Mouse (Mus musculus) heart, embryonic 15.5 days (tissue): ENCODE results near the gene Pef1. TPM values are rescaled to one million over a fixed set of nuclear protein-coding genes. Genes with fewer than 3 reads are reported as not detected.

Source experiments
- ATAC-seq: fragments of 200-750 bp; cut with Nextera tagmentation; replicated peaks from 2 replicates; pipeline ENCODE4 v1.8.0; 2017; ENCODE audit warnings: low read depth, moderate TSS enrichment; ENCODE audit not compliant: insufficient number of reproducible peaks, insufficient read depth, low FRiP score
- H3K27ac ChIP-seq: fragments of 300-500 bp; sonication (generic); 2 replicates; pipeline ENCODE4 v1.5.1; 2015; ENCODE audit warnings: mild to moderate bottlenecking, inconsistent platforms
- H3K27me3 ChIP-seq: fragments of 300-500 bp; sonication (generic); 2 replicates; pipeline ENCODE4 v1.6.1; 2015; ENCODE audit warnings: inconsistent platforms
- H3K36me3 ChIP-seq: fragments of 300-500 bp; sonication (generic); 2 replicates; pipeline ENCODE4 v1.6.1; 2015; ENCODE audit warnings: mild to moderate bottlenecking, inconsistent platforms
- H3K4me1 ChIP-seq: fragments of 300-500 bp; sonication (generic); replicated peaks from 2 replicates; pipeline ENCODE4 v1.6.1; 2015; ENCODE audit warnings: inconsistent platforms
- H3K4me2 ChIP-seq: fragments of 300-500 bp; sonication (generic); 2 replicates; pipeline ENCODE4 v1.6.1; 2015; ENCODE audit warnings: inconsistent platforms, mild to moderate bottlenecking, moderate library complexity
- H3K4me3 ChIP-seq: fragments of 300-500 bp; sonication (generic); 2 replicates; pipeline ENCODE4 v1.5.1; 2015; ENCODE audit warnings: mild to moderate bottlenecking, inconsistent platforms
- H3K9ac ChIP-seq: fragments of 300-500 bp; sonication (generic); 2 replicates; pipeline ENCODE4 v1.6.1; 2015; ENCODE audit warnings: mild to moderate bottlenecking, inconsistent platforms
- H3K9me3 ChIP-seq: fragments of 300-500 bp; sonication (generic); replicated peaks from 2 replicates; pipeline ENCODE4 v1.6.1; 2016; ENCODE audit warnings: inconsistent platforms
- WGBS: fragments of 180-500 bp; shearing (Covaris S2); methylation state at CpG from one replicate; pipeline ENCODE4 v1.1.7; 2015; ENCODE audit warnings: mixed read lengths; 5-methylcytosine and 5-hydroxymethylcytosine counted together
- polyA plus RNA-seq: library from polyadenylated mRNA; unstranded; fragments of >200 nt; fragmentation: Nextera tagmentation; extraction: Ambion mirVana; gene quantifications from 2 replicates; pipeline ENCODE4 v1.2.1, GENCODE M21; 2015

The Pef1 gene
- 48.9 and 63.0 TPM in 2 replicates for polyA plus RNA-seq

DNA sequence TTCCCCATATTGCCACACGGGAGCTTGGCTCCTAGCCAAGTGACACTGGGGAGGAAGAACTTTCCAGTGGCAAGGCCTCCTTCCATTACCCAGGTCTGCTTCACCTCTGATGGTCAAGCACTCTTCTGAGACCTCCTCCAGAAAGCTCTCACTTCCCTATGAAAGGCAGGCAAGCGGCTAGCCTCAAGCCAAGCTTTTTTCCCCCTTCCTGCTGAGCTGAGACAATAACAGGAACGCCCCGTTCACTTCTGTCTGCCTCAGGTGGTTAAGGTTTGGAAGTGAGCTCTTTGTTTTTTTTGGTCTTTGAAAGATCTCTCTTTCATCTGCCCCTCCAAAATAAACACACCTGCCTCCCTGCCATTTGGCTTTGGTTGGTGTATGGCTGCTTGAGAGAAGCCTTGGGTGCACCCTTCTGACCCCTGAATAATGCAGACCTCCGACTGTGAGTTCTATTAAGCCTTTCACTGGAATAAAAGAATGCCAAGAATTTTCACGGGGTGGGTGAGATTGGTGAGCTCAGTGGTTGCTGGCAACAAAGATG lies at the start of gene Pef1:
Gene Pef1 (plus strand): TSS at position 448 of the 541 bp plus-strand sequence.
- no peak for ATAC-seq
- Histone ChIP-seq H3K4me2 (no peak within 1 kb of the TSS), H3K4me1 (peaks cover 11% of the 10 kb centered on the region), H3K27ac (no peak within 1 kb of the TSS), H3K9ac (no peak within 1 kb of the TSS), H3K36me3 (no peaks in the 10 kb centered on the region), H3K4me3 (no peak within 1 kb of the TSS), H3K9me3 (no peaks in the 10 kb centered on the region), H3K27me3 (peaks cover 10% of the 10 kb centered on the region)
- 9% methylated on average over 6 of the region's 6 CpGs for WGBS

- H3K36me3 ChIP-seq, result no peaks in the 10 kb centered on the region
- H3K27ac ChIP-seq, result no peak overlapping the region
- H3K9me3 ChIP-seq, result no peaks in the 10 kb centered on the region
- no peak for ATAC-seq
- H3K27me3 ChIP-seq, result peaks cover 6% of the 10 kb centered on the region
- no peak overlapping the region for H3K4me2 ChIP-seq
- H3K4me1 ChIP-seq, result peaks cover 30% of the 10 kb centered on the region
- 77% methylated on average over 9 of the region's 9 CpGs for WGBS
- H3K9ac ChIP-seq, result no peak overlapping the region
- H3K4me3 ChIP-seq, result no peak overlapping the region
Observed at GRCm38 (mm10) chr4:130053111-130053510, 49.2 kb upstream of the Pef1 start.

- no peak for ATAC-seq
- 28% methylated on average over 1 of the region's 1 CpGs for WGBS
- Histone ChIP-seq H3K9me3 (no peaks in the 10 kb centered on the region), H3K9ac (no peak overlapping the region), H3K36me3 (no peaks in the 10 kb centered on the region), H3K4me1 (peaks cover 19% of the 10 kb centered on the region), H3K4me2 (no peak overlapping the region), H3K4me3 (no peak overlapping the region), H3K27ac (no peak overlapping the region), H3K27me3 (no peaks in the 10 kb centered on the region)
Observed at GRCm38 (mm10) chr4:130054727-130055126, 47.6 kb upstream of the Pef1 start.

DNA sequence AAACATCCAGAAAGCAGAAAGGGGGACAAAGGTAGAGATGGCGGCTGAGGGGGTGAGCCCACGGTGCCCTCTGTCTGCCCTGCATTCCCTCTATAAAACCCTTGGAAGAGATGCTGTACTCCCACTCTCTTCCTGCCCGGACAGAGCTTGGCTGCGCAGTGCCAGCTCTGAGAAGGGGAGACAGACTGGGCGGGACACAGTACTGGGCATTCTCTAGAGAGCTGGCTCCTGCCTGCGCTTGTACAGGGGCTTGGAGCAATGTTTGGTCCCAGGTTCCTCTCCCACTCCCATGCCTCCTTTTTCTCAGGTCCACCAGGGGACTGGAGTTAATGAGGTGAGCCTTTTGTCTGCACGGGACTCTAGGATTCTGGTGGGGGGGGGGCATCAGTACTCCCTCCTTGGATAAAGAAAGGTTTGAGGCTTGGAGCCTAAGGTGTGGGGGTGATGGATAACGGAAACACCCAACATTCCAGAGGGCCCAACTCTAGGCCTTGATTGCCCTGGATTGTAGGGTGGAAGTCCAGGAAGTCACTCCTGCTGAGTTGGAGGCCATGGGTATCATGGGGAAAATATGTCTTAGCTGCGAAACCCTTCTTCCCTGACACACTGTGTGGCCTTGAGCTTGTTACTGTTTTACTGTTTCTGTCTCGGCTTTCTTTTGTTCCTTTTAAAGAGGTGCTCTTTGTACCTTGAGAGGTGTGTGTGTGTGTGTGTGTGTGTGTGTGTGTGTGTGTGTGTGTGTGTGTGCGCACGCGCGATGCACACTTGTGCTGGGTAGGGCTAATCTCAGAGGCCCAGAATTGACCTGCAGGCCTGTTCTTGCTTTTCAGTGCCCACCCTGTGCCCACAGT lies 47.0 kb upstream of the Pef1 start:
- H3K27ac ChIP-seq, result no peak overlapping the region
- no peaks in the 10 kb centered on the region for H3K9me3 ChIP-seq
- no peak for ATAC-seq
- H3K36me3 ChIP-seq, result no peaks in the 10 kb centered on the region
- H3K4me3 ChIP-seq, result no peak overlapping the region
- H3K4me1 ChIP-seq, result peaks cover 12% of the 10 kb centered on the region
- H3K9ac ChIP-seq, result no peak overlapping the region
- 82% methylated on average over 14 of the region's 14 CpGs for WGBS
- H3K4me2 ChIP-seq, result no peak overlapping the region
- no peaks in the 10 kb centered on the region; the same call in 1 of the 2 replicates for H3K27me3 ChIP-seq

DNA sequence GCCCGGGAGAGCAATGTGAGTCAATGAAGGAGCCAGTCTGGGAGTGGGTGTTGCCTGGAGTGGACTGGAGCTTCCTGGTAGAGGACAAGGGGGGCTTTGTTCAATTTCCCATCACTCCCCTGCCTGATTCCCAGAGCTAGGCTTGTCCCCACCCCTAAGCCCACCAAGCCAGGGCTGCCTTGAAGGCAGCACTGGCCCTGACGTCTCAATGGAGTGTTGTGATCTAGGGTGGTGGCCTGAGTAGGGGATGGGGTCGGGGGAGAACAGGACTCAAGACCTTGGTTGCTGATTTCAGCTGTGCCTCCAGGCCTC lies 46.4 kb upstream of the Pef1 start:
- WGBS, result 62% methylated on average over 3 of the region's 3 CpGs
- ATAC-seq, result no peak
- H3K4me1 ChIP-seq, result peaks cover 7% of the 10 kb centered on the region; the same call in 1 of the 2 replicates
- H3K9me3 ChIP-seq, result no peaks in the 10 kb centered on the region
- H3K9ac ChIP-seq, result no peak overlapping the region
- no peaks in the 10 kb centered on the region; the same call in 1 of the 2 replicates for H3K27me3 ChIP-seq
- no peak overlapping the region for H3K4me3 ChIP-seq
- H3K27ac ChIP-seq, result no peak overlapping the region
- no peak overlapping the region for H3K4me2 ChIP-seq
- H3K36me3 ChIP-seq, result no peaks in the 10 kb centered on the region

DNA sequence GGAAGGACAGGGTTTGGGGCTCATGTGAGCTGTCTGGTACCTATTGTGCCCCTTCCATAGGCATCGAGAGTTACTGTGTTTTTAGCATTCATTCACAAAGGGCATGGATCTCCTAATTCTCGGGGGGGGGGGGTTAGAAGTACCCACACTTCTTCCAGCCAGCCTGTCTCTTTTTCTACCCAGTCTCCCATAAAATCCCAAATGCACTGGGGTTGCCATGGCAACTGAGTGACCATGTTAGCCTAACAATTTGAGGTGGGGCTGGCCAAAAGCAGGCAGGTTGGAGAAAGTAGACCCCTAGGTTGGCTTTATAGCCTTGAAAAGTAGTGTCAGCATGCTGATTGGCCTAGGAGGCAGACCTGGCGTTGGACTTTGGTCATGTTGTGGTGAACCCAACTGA lies 45.9 kb upstream of the Pef1 start:
- Histone ChIP-seq H3K4me1 (0 out of 2 replicates have a peak, but pooled peaks cover 4% of the 10 kb centered on the region), H3K4me2 (no peak overlapping the region), H3K9me3 (no peaks in the 10 kb centered on the region), H3K27ac (no peak overlapping the region), H3K4me3 (no peak overlapping the region), H3K27me3 (no peaks in the 10 kb centered on the region; the same call in 1 of the 2 replicates), H3K9ac (no peak overlapping the region), H3K36me3 (no peaks in the 10 kb centered on the region)
- ATAC-seq, result no peak
- WGBS, result 71% methylated on average over 3 of the region's 3 CpGs

GRCm38 (mm10) chr4:130060937-130061336 lies 41.4 kb upstream of the Pef1 start:
- Histone ChIP-seq H3K4me3 (no peak overlapping the region), H3K36me3 (no peaks in the 10 kb centered on the region), H3K27ac (no peak overlapping the region), H3K4me2 (no peak overlapping the region), H3K9me3 (no peaks in the 10 kb centered on the region), H3K9ac (no peak overlapping the region), H3K27me3 (peaks cover 14% of the 10 kb centered on the region), H3K4me1 (no peaks in the 10 kb centered on the region)
- ATAC-seq, result no peak

DNA sequence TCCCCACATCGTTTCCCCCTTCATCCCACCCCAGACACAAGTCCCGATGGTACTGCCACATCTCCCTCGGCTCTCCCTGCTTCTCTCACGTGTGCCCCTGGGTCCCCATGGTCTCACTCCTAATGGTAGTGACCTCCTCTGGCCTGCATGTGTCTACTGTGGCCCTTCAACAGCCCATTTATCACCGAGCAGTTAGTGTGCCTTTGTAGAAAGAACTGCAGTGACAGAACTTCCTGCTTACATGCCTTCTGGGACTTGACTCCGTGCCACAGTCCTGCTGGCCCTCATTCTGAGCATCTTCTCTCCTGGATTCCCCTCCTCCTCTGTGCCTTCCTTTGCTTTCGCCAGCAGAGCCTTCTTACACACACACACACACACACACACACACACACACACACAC lies 39.2 kb upstream of the Pef1 start:
- Histone ChIP-seq H3K4me1 (no peaks in the 10 kb centered on the region), H3K4me2 (no peak overlapping the region), H3K27me3 (peaks cover 15% of the 10 kb centered on the region), H3K36me3 (no peaks in the 10 kb centered on the region), H3K9ac (no peak overlapping the region), H3K27ac (no peak overlapping the region), H3K9me3 (no peaks in the 10 kb centered on the region), H3K4me3 (no peak overlapping the region)
- no peak for ATAC-seq
- WGBS, result 52% methylated on average over 7 of the region's 7 CpGs

DNA sequence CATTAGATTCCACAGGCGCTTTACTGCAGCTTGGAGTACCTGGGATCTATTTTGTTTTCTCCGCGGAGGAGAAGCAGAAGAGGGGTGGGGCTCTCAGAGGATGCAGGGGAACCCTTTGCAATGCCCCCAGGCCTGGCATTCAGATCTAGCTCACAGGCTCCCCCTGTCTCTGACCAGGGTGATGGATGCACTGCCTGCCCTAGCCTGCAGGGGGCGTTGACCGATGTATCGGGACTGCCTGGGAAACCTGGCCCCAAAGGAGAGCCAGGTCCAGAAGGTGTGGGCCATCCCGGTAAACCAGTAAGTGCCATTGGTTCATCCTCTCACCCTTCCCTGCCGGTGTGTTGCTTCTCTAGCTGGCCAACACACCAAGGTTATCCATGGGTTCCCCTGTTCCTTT lies 35.5 kb upstream of the Pef1 start:
- no peak overlapping the region for H3K27ac ChIP-seq
- 15% methylated on average over 8 of the region's 8 CpGs for WGBS
- H3K4me1 ChIP-seq, result no peaks in the 10 kb centered on the region
- H3K4me2 ChIP-seq, result no peak overlapping the region
- no peaks in the 10 kb centered on the region for H3K9me3 ChIP-seq
- no peaks in the 10 kb centered on the region for H3K36me3 ChIP-seq
- no peak overlapping the region for H3K4me3 ChIP-seq
- H3K27me3 ChIP-seq, result peaks cover 15% of the 10 kb centered on the region
- no peak overlapping the region for H3K9ac ChIP-seq
- ATAC-seq, result no peak

- no peak for ATAC-seq
- Histone ChIP-seq H3K9me3 (no peaks in the 10 kb centered on the region), H3K27ac (no peak overlapping the region), H3K27me3 (peaks cover 15% of the 10 kb centered on the region; the same call in 1 of the 2 replicates), H3K9ac (no peak overlapping the region), H3K4me2 (no peak overlapping the region), H3K36me3 (no peaks in the 10 kb centered on the region), H3K4me3 (no peak overlapping the region), H3K4me1 (0 out of 2 replicates have a peak, but pooled peaks cover 6% of the 10 kb centered on the region)
- WGBS, result 58% methylated on average over 3 of the region's 3 CpGs
Observed at GRCm38 (mm10) chr4:130070523-130070922, 31.8 kb upstream of the Pef1 start.

- Histone ChIP-seq H3K9ac (no peak overlapping the region), H3K27ac (no peak overlapping the region), H3K27me3 (peaks cover 22% of the 10 kb centered on the region), H3K4me3 (no peak overlapping the region), H3K9me3 (no peaks in the 10 kb centered on the region), H3K4me1 (0 out of 2 replicates have a peak, but pooled peaks cover 6% of the 10 kb centered on the region), H3K36me3 (no peaks in the 10 kb centered on the region), H3K4me2 (no peak overlapping the region)
- WGBS, result 84% methylated on average over 2 of the region's 2 CpGs
- no peak for ATAC-seq
Observed at GRCm38 (mm10) chr4:130071758-130072157, 30.6 kb upstream of the Pef1 start.

- Histone ChIP-seq H3K9me3 (no peaks in the 10 kb centered on the region), H3K4me3 (no peak overlapping the region), H3K4me2 (no peak overlapping the region), H3K27me3 (peaks cover 36% of the 10 kb centered on the region), H3K9ac (no peak overlapping the region), H3K27ac (no peak overlapping the region), H3K36me3 (no peaks in the 10 kb centered on the region), H3K4me1 (0 out of 2 replicates have a peak, but pooled peaks cover 6% of the 10 kb centered on the region)
- 63% methylated on average over 4 of the region's 4 CpGs for WGBS
- no peak for ATAC-seq
Observed at GRCm38 (mm10) chr4:130073367-130073766, 29.0 kb upstream of the Pef1 start.
